Mouse (Mus musculus) megakaryocyte progenitor cell, adult 5-6 weeks (primary cell): ENCODE measurements around the gene Hap1. TPM values are rescaled to one million over a fixed set of nuclear protein-coding genes. Genes with fewer than 3 reads are reported as not detected.
"Not testable (repeated sequence)": the region's sequence is repeated elsewhere in the genome, so short reads cannot be mapped to it uniquely, and the experiment has no call there.

Experiments
- ATAC-seq: replicated peaks from 2 replicates; pipeline ENCODE4 v1.8.0; 2016; ENCODE audit warnings: mild to moderate bottlenecking, moderate TSS enrichment, inconsistent platforms; ENCODE audit not compliant: poor library complexity
- total RNA-seq, 2 experiments: library from RNA; stranded (forward) in 1 of 2; stranded (reverse) in 1 of 2; fragments of 157-497, 149-512 nt in 1 of 2; fragments of 200-1000 nt in 1 of 2; gene quantifications; 2 replicates each; pipeline versions ENCODE4 v1.2.3 to v1.2.4; 2015 to 2017

The Hap1 gene
- total RNA-seq, 2 experiments from 2014 or later, result not detected

GRCm38 (mm10) chr11:100360175-100360574 is 4.2 kb upstream of the Hap1 start:
- ATAC-seq, result no peak

- no peak for ATAC-seq
Measured at GRCm38 (mm10) chr11:100357408-100357807, 1.5 kb upstream of the Hap1 start.

- ATAC-seq, result no peak
Measured at GRCm38 (mm10) chr11:100356819-100357211, 887 bp upstream of the Hap1 start.

GRCm38 (mm10) chr11:100355151-100355951 is 577 bp downstream of the Hap1 start:
- ATAC-seq, result peak; percentile 53

GRCm38 (mm10) chr11:100352076-100352857 is 3.7 kb downstream of the Hap1 start:
- ATAC-seq, result peak; percentile 58

- 0 out of 2 replicates have a peak, but pooled peaks have one; percentile 26 for ATAC-seq
Measured at GRCm38 (mm10) chr11:100344269-100344668, 11.7 kb downstream of the Hap1 start.

GRCm38 (mm10) chr11:100335731-100336130 is 20.2 kb downstream of the Hap1 start:
- no peak for ATAC-seq

- no peak for ATAC-seq
Measured at GRCm38 (mm10) chr11:100333944-100334457, 21.9 kb downstream of the Hap1 start, which contains the start of gene Gast. TSS of gene Gast (plus strand) at chr11:100334407.

GRCm38 (mm10) chr11:100332766-100333515 is 23.0 kb downstream of the Hap1 start:
- no peak for ATAC-seq

GRCm38 (mm10) chr11:100330816-100331375 is 25.0 kb downstream of the Hap1 start:
- not testable (repeated sequence) for ATAC-seq

GRCm38 (mm10) chr11:100330235-100330634 is 25.7 kb downstream of the Hap1 start:
- ATAC-seq, result no peak

GRCm38 (mm10) chr11:100327761-100328160 is 28.2 kb downstream of the Hap1 start:
- no peak for ATAC-seq

- ATAC-seq, result no peak
Measured at GRCm38 (mm10) chr11:100327316-100327715, 28.6 kb downstream of the Hap1 start.

- ATAC-seq, result no peak
Measured at GRCm38 (mm10) chr11:100325062-100325629, 30.8 kb downstream of the Hap1 start.

- peak; percentile 21; the same call in 1 of the 2 replicates for ATAC-seq
Measured at GRCm38 (mm10) chr11:100323578-100323977, 32.4 kb downstream of the Hap1 start.

- ATAC-seq, result no peak
Measured at GRCm38 (mm10) chr11:100322591-100323258, 33.2 kb downstream of the Hap1 start.

GRCm38 (mm10) chr11:100321479-100322305 is 34.2 kb downstream of the Hap1 start:
- ATAC-seq, result not testable (repeated sequence)

GRCm38 (mm10) chr11:100320701-100321410 is 35.1 kb downstream of the Hap1 start:
- not testable (repeated sequence) for ATAC-seq
